Mouse (Mus musculus) T-cell, adult 2 months (primary cell): ENCODE measurements around the gene Mical2.

Experiments used
- DNase-seq: peaks from one replicate; pipeline ENCODE4 v3.0.0; 2022; ENCODE audit warnings: low spot score

Mical2 gene

GRCm38 (mm10) chr7:112209621-112210020 is 16.0 kb upstream of the Mical2 start:
- DNase-seq = no peak

- DNase-seq = peak; percentile 71
Observed at GRCm38 (mm10) chr7:112212921-112213721, 12.5 kb upstream of the Mical2 start.

- no peak for DNase-seq
Observed at GRCm38 (mm10) chr7:112215871-112216270, 9.8 kb upstream of the Mical2 start.

GRCm38 (mm10) chr7:112216720-112217119 is 8.9 kb upstream of the Mical2 start:
- DNase-seq = no peak

- DNase-seq = no peak
Observed at GRCm38 (mm10) chr7:112217208-112217607, 8.4 kb upstream of the Mical2 start.

GRCm38 (mm10) chr7:112222733-112223524 is 2.7 kb upstream of the Mical2 start:
- DNase-seq = no peak

- no peak for DNase-seq
Observed at GRCm38 (mm10) chr7:112224854-112225253, 802 bp upstream of the Mical2 start.

GRCm38 (mm10) chr7:112226446-112227265 is 1.0 kb downstream of the Mical2 start:
- no peak for DNase-seq

GRCm38 (mm10) chr7:112227266-112227562 is 1.6 kb downstream of the Mical2 start:
- no peak for DNase-seq

- DNase-seq = no peak
Observed at GRCm38 (mm10) chr7:112228827-112229498, 3.3 kb downstream of the Mical2 start.

- no peak for DNase-seq
Observed at GRCm38 (mm10) chr7:112231731-112232130, 6.1 kb downstream of the Mical2 start.

GRCm38 (mm10) chr7:112233345-112234005 is 7.8 kb downstream of the Mical2 start:
- no peak for DNase-seq

- DNase-seq = no peak
Observed at GRCm38 (mm10) chr7:112234410-112234809, 8.8 kb downstream of the Mical2 start.

GRCm38 (mm10) chr7:112235493-112235892 is 9.8 kb downstream of the Mical2 start:
- no peak for DNase-seq

GRCm38 (mm10) chr7:112237211-112237610 is 11.6 kb downstream of the Mical2 start:
- DNase-seq = no peak

- no peak for DNase-seq
Observed at GRCm38 (mm10) chr7:112237868-112238267, 12.2 kb downstream of the Mical2 start.

GRCm38 (mm10) chr7:112238768-112239728 is 13.4 kb downstream of the Mical2 start:
- peak; percentile 15 for DNase-seq

GRCm38 (mm10) chr7:112240748-112241147 is 15.1 kb downstream of the Mical2 start:
- DNase-seq = no peak

- DNase-seq = no peak
Observed at GRCm38 (mm10) chr7:112241211-112241944, 15.7 kb downstream of the Mical2 start.

- no peak for DNase-seq
Observed at GRCm38 (mm10) chr7:112241945-112242329, 16.3 kb downstream of the Mical2 start.
